Mouse (Mus musculus) hindbrain, embryonic 11.5 days (tissue): Measurements from ENCODE around the gene Hoxb2. TPM values are rescaled to one million over a fixed set of nuclear protein-coding genes. Genes with fewer than 3 reads are reported as not detected.

Experiments
- microRNA counts: library from miRNA; unstranded; fragments of <30 nt; microRNA quantifications from one replicate; lab custom pipeline; 2015
- polyA plus RNA-seq: library from polyadenylated mRNA; unstranded; fragments of >200 nt; fragmentation: Nextera tagmentation; extraction: Ambion mirVana; gene quantifications from 2 replicates; pipeline ENCODE4 v1.2.1, GENCODE M21; 2014

Gene Hoxb2
- polyA plus RNA-seq, 1 experiment from 2014 or later, result 67.5 TPM

MicroRNAs within 50 kb of the gene (microRNA counts, 519-probe panel; counts per million panel counts)
- microRNA mmu-miR-10a (lab: Ali Mortazavi, UCI), result 5,894 counts per million, percentile 85 among the panel's probes with 10 or more counts

Other genes starting within 250 kb of the Hoxb2 start
- 0.17 TPM in 1 of 2 replicates, not detected in the other for gene Calcoco2, start 238.6 kb upstream of the Hoxb2 start, polyA plus RNA-seq
- 0.07 and 0.12 TPM in 2 replicates for gene Ttll6, start 216.7 kb upstream of the Hoxb2 start, polyA plus RNA-seq
- gene Hoxb13, start 156.2 kb upstream of the Hoxb2 start, polyA plus RNA-seq, result not detected in 2 replicates
- gene Hoxb9, start 79.1 kb upstream of the Hoxb2 start, polyA plus RNA-seq, result 0.80 and 3.2 TPM in 2 replicates
- 3.1 and 7.0 TPM in 2 replicates for gene Hoxb8, start 68.6 kb upstream of the Hoxb2 start, polyA plus RNA-seq
- 4.0 and 11.2 TPM in 2 replicates for gene Hoxb7, start 63.9 kb upstream of the Hoxb2 start, polyA plus RNA-seq
- 15.9 and 38.5 TPM in 2 replicates for gene Hoxb6, start 58.0 kb upstream of the Hoxb2 start, polyA plus RNA-seq
- 33.1 and 42.5 TPM in 2 replicates for gene Hoxb5, start 47.2 kb upstream of the Hoxb2 start, polyA plus RNA-seq
- gene Hoxb4, start 32.3 kb upstream of the Hoxb2 start, polyA plus RNA-seq, result 3.5 and 5.1 TPM in 2 replicates
- gene Hoxb3, start 27.2 kb upstream of the Hoxb2 start, polyA plus RNA-seq, result 10.5 and 13.1 TPM in 2 replicates
- gene Hoxb1, start 15.2 kb downstream of the Hoxb2 start, polyA plus RNA-seq, result 7.3 and 8.2 TPM in 2 replicates
- 0.85 and 1.5 TPM in 2 replicates for gene Skap1, start 114.1 kb downstream of the Hoxb2 start, polyA plus RNA-seq